Mouse (Mus musculus): ENCODE measurements around the gene Ptpn1. TPM values are rescaled to one million over a fixed set of nuclear protein-coding genes. Genes with fewer than 3 reads are reported as not detected.

Ptpn1 gene
- polyA plus RNA-seq, 1 experiment from 2014 or later = 54.8 TPM

DNA sequence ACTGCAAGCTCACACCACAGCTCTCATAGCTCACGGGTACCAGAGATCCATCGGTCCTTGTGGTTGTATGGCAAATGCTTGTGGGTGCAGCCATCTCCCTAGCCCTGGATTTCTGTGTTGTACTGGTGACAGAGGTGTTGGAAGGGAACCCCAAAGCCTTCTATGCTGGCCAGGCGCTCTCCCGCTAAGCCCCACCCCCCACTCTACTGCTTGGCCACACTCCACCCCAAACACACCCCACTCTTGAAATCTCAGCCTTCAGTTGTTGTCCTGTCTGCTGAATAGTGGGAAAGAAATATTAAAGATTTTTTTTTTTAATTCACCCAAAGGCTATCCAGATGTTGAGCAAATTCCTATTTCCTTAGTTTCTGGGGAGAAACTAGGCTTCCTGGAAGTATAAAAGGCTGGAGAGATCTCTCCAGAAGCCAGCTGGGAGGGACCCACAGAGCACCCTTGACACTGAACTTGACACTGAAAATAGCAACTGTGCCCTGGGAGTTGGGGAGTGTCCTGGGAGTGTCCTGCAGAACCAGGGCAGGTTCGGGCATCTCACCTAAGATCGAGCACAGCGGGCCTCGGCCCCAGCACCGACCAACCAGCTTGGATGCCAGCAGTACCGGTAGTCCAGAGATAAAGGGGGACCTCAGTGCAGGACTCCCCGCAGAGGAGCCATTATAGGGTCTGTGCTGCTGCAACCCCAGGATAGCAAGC, 28.5 kb upstream of the Ptpn1 start:
- Histone ChIP-seq H3K4me2 (no peak overlapping the region), H3K36me3 (no peaks in the 10 kb centered on the region), H3K9ac (no peak overlapping the region), H3K4me1 (peaks cover 5% of the 10 kb centered on the region; the same call in 1 of the 2 replicates), H3K27me3 (replicated peaks) (no peaks in the 10 kb centered on the region), H3K4me3 (replicated peaks) (no peak overlapping the region), H3K27ac (no peak overlapping the region), H3K9me3 (no peaks in the 10 kb centered on the region)
- 73% methylated on average over 11 of the region's 11 CpGs for WGBS
- no peak for ATAC-seq (ENCODE audit: insufficient read depth, low FRiP score, low read depth)

DNA sequence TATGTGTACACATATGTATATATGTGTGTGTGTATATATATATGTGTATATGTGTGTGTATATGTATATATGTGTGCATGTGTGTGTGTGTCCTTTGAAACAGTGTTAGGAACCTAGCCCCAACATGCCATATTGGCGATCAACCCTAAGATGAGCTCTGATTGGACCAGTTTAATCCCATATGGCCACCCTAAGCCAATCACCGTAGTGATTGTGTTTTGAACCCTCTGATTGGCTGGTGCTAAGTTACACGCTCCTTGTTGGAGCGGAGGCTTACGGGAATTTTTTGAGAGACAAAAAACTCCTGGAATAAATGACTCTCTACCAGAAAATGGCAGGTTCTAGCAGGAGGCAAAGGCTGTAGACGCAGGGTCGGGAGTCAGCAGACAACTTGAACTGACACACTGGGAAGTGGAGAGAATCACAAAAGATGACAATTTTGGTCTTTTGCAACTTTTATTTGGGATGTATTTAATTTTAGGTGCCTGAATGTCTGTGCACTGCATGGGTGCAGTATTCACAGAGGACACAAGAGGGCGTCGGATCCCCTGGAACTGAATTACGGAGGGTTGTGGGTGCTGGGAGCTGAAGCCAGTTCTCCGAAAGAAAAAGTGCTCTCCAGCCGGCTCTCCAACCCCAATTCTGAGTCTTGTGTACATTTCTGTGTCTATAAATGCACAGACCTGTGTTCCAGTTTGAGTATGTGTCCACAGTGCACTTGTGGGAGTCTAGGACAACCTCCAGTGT, 27.1 kb upstream of the Ptpn1 start:
- Histone ChIP-seq H3K4me2 (no peak overlapping the region), H3K4me1 (peaks cover 3% of the 10 kb centered on the region; the same call in 1 of the 2 replicates), H3K4me3 (replicated peaks) (no peak overlapping the region), H3K27me3 (replicated peaks) (no peaks in the 10 kb centered on the region), H3K9me3 (no peaks in the 10 kb centered on the region), H3K36me3 (no peaks in the 10 kb centered on the region), H3K27ac (no peak overlapping the region), H3K9ac (no peak overlapping the region)
- 77% methylated on average over 12 of the region's 12 CpGs for whole genome bisulfite sequencing
- ATAC-seq (ENCODE audit: insufficient read depth, low FRiP score, low read depth) = no peak

DNA sequence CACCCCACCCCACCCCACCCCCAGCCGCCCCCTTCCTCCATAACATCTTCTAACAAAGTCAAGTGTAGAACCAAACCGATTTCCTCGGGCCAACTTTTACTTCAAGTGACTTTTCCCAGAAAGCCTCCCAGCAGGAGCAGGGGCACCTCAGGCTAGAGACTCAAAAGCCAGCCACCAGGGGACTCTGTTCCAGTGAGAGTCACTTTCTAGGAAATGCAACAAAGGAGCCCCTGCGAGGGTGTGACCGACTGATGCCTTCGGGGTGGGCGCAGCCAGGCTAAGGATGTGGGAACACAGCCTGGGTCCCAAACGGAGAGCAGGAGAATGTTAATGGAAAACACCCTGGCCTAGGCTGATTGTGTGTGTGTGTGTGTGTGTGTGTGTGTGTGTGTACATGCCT, 26.3 kb upstream of the Ptpn1 start:
- 55% methylated on average over 8 of the region's 8 CpGs for WGBS
- Histone ChIP-seq H3K9me3 (no peaks in the 10 kb centered on the region), H3K4me2 (no peak overlapping the region), H3K27ac (no peak overlapping the region), H3K27me3 (replicated peaks) (no peaks in the 10 kb centered on the region), H3K4me3 (replicated peaks) (no peak overlapping the region), H3K4me1 (no peaks in the 10 kb centered on the region), H3K36me3 (no peaks in the 10 kb centered on the region), H3K9ac (no peak overlapping the region)
- no peak for ATAC-seq (ENCODE audit: insufficient read depth, low FRiP score, low read depth)

DNA sequence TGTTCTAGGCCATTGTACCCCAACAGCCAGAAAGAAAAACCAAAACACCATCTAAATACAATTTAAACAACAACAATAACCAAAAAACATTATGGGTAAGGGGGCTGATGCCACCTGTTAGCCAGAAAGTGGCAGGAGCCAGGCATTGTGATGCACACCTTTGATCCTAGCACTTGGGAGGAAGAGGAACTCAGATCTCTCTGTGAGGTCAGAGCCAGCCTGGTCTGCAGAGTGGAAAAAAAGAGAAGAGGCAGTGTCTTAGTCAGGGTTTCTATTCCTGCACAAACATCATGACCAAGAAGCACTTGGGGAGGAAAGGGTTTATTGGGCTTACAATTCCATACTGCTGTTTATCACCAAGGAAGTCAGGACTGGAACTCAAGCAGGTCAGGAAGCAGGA, 25.1 kb upstream of the Ptpn1 start:
- Histone ChIP-seq H3K36me3 (no peaks in the 10 kb centered on the region), H3K27ac (no peak overlapping the region), H3K4me3 (replicated peaks) (no peak overlapping the region), H3K4me2 (no peak overlapping the region), H3K27me3 (replicated peaks) (no peaks in the 10 kb centered on the region), H3K9me3 (no peaks in the 10 kb centered on the region), H3K9ac (no peak overlapping the region), H3K4me1 (no peaks in the 10 kb centered on the region)
- no peak for ATAC-seq (ENCODE audit: insufficient read depth, low FRiP score, low read depth)

DNA sequence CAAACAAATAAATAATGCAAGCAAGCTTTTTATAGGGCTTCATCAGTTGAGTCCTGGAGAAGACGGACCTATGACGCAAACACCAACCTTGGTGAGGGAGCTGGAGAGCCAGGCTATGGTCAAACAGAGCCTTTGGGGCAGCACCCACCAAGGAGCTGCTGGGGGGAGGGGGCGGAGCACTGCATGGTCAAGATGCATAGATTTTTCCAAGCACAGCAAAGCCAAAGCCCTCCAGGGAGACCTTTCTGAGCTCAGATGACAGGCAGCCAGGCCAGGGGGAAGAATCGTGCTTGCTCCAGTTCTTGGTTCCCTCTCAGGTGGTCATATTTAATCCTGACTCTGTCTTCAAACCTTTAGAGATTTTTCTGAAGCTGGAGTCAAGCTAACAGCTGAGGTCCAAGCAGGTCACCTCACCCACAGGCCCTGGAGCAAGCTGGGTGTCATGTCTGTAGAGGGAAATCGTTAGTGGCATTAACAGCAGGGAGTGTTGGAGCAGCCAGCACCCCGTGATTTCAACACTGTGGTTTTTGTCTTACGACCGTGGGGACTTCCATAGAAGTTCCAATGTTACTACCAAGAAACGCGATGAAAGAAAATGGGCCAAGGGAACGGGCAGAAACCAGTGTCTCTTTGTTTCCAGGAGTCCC, 22.2 kb upstream of the Ptpn1 start:
- no peaks in the 10 kb centered on the region for H3K4me1 ChIP-seq
- no peak for ATAC-seq (ENCODE audit: insufficient read depth, low FRiP score, low read depth)
- H3K27ac ChIP-seq = no peak overlapping the region
- no peaks in the 10 kb centered on the region for H3K36me3 ChIP-seq
- H3K27me3 ChIP-seq (replicated peaks) = no peaks in the 10 kb centered on the region
- WGBS = 75% methylated on average over 11 of the region's 11 CpGs
- no peaks in the 10 kb centered on the region for H3K9me3 ChIP-seq
- H3K9ac ChIP-seq = no peak overlapping the region
- H3K4me2 ChIP-seq = no peak overlapping the region
- H3K4me3 ChIP-seq (replicated peaks) = no peak overlapping the region

DNA sequence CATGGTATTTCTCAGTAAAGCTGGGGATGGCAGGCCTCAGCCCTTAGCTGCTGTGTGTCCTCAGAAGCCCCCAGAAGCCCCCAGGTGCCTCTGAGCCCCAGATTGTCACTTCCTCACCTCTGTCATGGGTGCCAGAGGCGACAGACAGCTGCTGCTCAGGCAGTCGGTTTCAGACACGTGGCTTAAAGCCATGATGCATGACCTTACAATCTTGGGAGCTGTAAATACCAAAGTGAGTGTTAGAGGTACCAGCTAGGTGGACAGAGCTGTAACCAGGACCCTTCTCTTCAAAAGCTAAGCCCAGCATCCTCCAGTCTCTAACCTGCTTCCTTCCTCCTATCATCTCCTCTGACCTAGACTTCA, 21.7 kb upstream of the Ptpn1 start:
- Histone ChIP-seq H3K27ac (no peak overlapping the region), H3K9ac (no peak overlapping the region), H3K27me3 (replicated peaks) (no peaks in the 10 kb centered on the region), H3K9me3 (no peaks in the 10 kb centered on the region), H3K4me2 (no peak overlapping the region), H3K4me3 (replicated peaks) (no peak overlapping the region), H3K36me3 (no peaks in the 10 kb centered on the region), H3K4me1 (no peaks in the 10 kb centered on the region)
- 47% methylated on average over 3 of the region's 3 CpGs for WGBS
- ATAC-seq (ENCODE audit: insufficient read depth, low FRiP score, low read depth) = no peak

DNA sequence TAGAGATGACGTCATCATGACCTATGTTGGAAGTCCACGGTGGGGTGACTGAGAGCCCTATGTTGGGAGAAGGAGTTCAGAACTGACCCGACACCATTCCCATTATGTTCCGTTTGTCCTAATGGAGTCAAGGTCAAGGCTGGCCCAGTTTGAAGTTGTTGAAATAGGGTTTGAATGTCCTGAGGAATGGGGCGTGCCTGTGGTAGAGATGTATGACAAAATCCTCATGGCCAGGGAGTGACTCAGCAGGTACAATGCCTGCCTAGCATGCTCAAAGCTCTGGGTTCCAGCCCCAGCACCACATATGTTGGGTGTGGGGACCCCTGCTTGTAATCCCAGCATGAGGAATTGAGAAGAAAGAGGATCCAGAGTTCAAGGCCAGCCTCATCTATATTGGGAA, 20.3 kb upstream of the Ptpn1 start:
- no peak overlapping the region for H3K4me3 ChIP-seq (replicated peaks)
- no peaks in the 10 kb centered on the region for H3K9me3 ChIP-seq
- H3K4me1 ChIP-seq = no peaks in the 10 kb centered on the region
- no peak overlapping the region for H3K9ac ChIP-seq
- WGBS = 81% methylated on average over 5 of the region's 5 CpGs
- ATAC-seq (ENCODE audit: insufficient read depth, low FRiP score, low read depth) = no peak
- no peaks in the 10 kb centered on the region for H3K36me3 ChIP-seq
- H3K27ac ChIP-seq = no peak overlapping the region
- no peaks in the 10 kb centered on the region for H3K27me3 ChIP-seq (replicated peaks)
- no peak overlapping the region for H3K4me2 ChIP-seq

DNA sequence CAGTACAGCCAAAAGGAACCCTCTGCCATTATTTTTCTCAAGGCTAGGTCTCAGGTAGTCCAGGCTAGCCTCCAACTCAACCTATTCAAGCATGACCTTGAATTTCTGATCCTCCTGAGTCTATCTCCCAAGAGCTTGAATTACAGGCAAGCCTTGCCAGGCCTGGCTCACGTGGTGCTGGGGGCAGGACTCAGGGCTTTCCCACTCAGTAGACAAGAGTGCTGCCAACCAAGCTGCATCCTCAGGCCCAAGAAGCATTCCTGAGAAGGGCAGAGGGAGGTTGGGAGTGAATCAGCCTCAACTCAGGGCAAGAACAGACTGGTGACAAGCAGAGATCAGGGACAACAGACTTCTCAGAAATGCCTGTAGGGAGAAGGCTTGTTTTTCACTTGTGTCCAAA, 12.8 kb upstream of the Ptpn1 start:
- Histone ChIP-seq H3K27ac (no peak overlapping the region), H3K9ac (no peak overlapping the region), H3K36me3 (no peaks in the 10 kb centered on the region), H3K27me3 (replicated peaks) (no peaks in the 10 kb centered on the region), H3K4me1 (no peaks in the 10 kb centered on the region), H3K4me3 (replicated peaks) (no peak overlapping the region), H3K4me2 (no peak overlapping the region), H3K9me3 (no peaks in the 10 kb centered on the region)
- WGBS = 75% methylated on average over 1 of the region's 1 CpGs
- ATAC-seq (ENCODE audit: insufficient read depth, low FRiP score, low read depth) = no peak

DNA sequence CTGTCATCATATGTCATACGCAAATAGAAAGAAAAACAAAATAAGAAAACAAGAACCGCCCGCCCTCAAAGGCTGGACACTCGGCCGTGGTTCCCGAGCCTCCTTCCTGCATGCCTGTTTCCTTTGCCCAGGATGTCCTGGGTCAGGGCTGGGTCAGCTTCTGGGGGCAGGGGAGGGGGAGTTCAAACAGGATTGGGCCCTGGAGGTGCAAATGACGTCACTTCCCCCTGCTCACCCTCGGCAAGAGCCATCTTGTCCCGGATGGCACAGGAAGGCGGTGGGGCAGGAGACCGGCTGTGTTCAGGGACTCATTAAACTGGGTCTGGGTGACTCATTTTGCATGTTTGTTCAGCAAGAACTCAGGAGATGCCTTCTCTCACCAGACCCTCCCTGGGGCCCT, 11.8 kb upstream of the Ptpn1 start:
- WGBS = 60% methylated on average over 11 of the region's 11 CpGs
- no peak overlapping the region for H3K4me2 ChIP-seq
- no peak for ATAC-seq (ENCODE audit: insufficient read depth, low FRiP score, low read depth)
- H3K9me3 ChIP-seq = no peaks in the 10 kb centered on the region
- H3K36me3 ChIP-seq = no peaks in the 10 kb centered on the region
- H3K9ac ChIP-seq = no peak overlapping the region
- no peaks in the 10 kb centered on the region for H3K4me1 ChIP-seq
- no peaks in the 10 kb centered on the region for H3K27me3 ChIP-seq (replicated peaks)
- H3K27ac ChIP-seq = 0 out of 2 replicates have a peak overlapping the region, but pooled peaks have one; percentile 4
- no peak overlapping the region for H3K4me3 ChIP-seq (replicated peaks)

DNA sequence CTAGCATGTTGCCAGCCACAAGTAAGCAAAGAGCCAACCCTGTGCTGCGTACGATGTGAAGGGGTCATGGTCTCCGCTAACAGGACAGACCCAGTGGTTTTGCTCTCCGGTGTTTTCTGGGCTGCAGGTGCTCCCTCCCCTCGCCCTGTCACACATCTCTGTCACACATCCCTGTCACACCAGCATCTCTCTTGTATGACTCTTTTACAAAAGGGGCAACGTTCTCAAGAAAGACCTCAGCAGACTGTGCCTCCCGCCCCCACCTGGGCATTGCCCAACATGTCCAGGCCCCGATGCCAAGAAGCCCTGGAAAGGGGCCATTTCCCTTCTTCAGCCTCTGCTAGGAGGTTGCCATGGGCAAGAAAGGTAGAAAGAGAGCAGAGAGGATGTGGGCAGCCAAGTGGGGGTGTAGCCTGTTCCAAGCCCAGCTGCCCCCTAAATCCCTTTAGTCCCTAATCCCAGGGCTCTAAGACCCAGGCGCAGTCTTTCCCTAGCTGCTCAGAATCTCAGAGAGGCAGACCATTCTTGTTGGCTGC, 10.8 kb upstream of the Ptpn1 start:
- no peaks in the 10 kb centered on the region for H3K4me1 ChIP-seq
- H3K27ac ChIP-seq = no peak overlapping the region

DNA sequence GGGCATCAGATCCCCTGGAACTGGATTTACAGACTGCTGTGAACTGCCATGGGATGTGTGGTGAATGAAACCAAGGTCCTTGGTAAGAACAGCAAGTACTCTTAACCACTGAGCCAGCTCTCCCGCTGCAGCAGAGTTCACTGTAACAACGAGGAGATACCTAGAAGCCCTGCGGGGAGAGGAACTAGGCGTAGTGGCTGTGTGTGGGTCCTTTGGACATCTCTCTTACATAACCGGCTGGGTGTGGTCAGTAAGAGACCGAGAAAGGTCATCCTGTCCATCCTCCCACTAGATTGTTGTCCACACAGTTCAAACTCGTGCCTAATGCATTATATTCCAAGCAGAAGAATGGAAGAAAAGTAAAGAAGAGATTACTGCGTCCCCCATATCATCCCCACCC, 10.0 kb upstream of the Ptpn1 start:
- no peaks in the 10 kb centered on the region for H3K4me1 ChIP-seq
- H3K4me2 ChIP-seq = no peak overlapping the region
- H3K9ac ChIP-seq = no peak overlapping the region
- no peaks in the 10 kb centered on the region for H3K36me3 ChIP-seq
- no peak for ATAC-seq (ENCODE audit: insufficient read depth, low FRiP score, low read depth)
- no peaks in the 10 kb centered on the region for H3K27me3 ChIP-seq (replicated peaks)
- H3K27ac ChIP-seq = no peak overlapping the region
- H3K4me3 ChIP-seq (replicated peaks) = no peak overlapping the region
- 76% methylated on average over 8 of the region's 8 CpGs for WGBS
- no peaks in the 10 kb centered on the region for H3K9me3 ChIP-seq

More for the DNA sequence above, 10.8 kb upstream of the Ptpn1 start:
- ATAC-seq (ENCODE audit: insufficient read depth, low FRiP score, low read depth) = no peak
- no peaks in the 10 kb centered on the region for H3K9me3 ChIP-seq
- H3K36me3 ChIP-seq = no peaks in the 10 kb centered on the region
- no peaks in the 10 kb centered on the region for H3K27me3 ChIP-seq (replicated peaks)
- 88% methylated on average over 9 of the region's 9 CpGs for WGBS
- no peak overlapping the region for H3K4me3 ChIP-seq (replicated peaks)
- no peak overlapping the region for H3K4me2 ChIP-seq
- H3K9ac ChIP-seq = no peak overlapping the region

DNA sequence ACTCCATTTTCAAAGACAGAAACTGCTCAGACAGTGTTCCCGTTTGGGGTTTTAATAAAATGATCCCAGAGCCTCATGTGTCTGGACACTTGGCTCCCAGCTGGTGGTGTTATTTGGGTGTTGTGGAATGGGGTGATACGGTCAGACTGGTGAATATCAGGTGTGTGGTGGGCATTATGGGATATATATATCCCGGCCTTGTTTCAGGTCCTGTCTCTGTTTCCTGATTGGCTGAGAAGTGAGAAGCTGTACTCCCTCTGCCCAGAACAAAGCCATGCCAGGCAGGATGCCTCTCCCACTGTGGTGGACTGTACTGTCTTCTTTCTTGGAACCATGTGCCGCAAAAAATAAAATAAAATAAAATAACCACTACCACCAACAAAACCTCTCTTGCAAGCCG, 7.8 kb upstream of the Ptpn1 start:
- Histone ChIP-seq H3K4me2 (no peak overlapping the region), H3K9ac (no peak overlapping the region), H3K27ac (no peak overlapping the region), H3K4me3 (replicated peaks) (no peak overlapping the region), H3K36me3 (no peaks in the 10 kb centered on the region), H3K27me3 (replicated peaks) (no peaks in the 10 kb centered on the region), H3K9me3 (no peaks in the 10 kb centered on the region), H3K4me1 (no peaks in the 10 kb centered on the region)
- 83% methylated on average over 5 of the region's 5 CpGs for WGBS
- ATAC-seq (ENCODE audit: insufficient read depth, low FRiP score, low read depth) = no peak

Data from stomach, embryonic 15.5 days (tissue).